Mouse (Mus musculus): ENCODE measurements at regions not wholly inside any gene's neighbourhood (a gene's known extent, or its start where the extent isn't known, plus 50 kb on each side); places are given as distances from the start of the nearest gene placed in this dataset.

- TF ChIP-seq CTCF (IDR thresholded peaks at IDR 0.05; ENCODE audit: control insufficient read depth, insufficient read depth, insufficient read length) (no peak), MAX (IDR thresholded peaks at IDR 0.05) (no peak), CEBPB (IDR thresholded peaks at IDR 0.05; ENCODE audit: low read depth) (no peak)
Measured at GRCm38 (mm10) chr4:87650837-87651236, 382.3 kb downstream of the Mllt3 start.
